Mouse (Mus musculus): ENCODE results near the gene Mttp. TPM values are rescaled to one million over a fixed set of nuclear protein-coding genes. Genes with fewer than 3 reads are reported as not detected.
A peak's percentile ranks its signal among the peaks of the same experiment; 100 is the strongest.

The Mttp gene
- polyA plus RNA-seq, 1 experiment from 2014 or later, result 8.4 TPM

DNA sequence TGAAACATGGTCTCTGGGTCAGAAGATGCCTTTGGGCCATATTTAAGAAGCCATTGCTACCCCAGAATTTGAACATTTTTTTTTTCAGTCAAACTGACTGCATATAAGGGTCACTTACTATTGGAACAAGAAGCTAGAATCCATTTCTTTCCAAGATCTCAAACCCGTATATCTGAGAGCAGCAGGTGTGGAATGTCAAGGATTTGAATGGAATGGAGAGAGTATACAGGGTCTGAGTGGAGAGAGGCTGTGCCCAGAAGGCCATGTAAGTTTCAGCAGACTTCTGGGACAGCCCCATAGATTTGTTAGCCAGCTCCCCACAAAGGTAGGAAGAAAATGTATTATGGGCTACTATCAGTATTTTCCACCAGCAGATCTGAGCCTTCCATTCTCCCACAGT is 66.1 kb downstream of the Mttp start:
- H3K27me3 ChIP-seq (replicated peaks), result no peaks in the 10 kb centered on the region
- 37% methylated on average over 1 of the region's 1 CpGs for WGBS
- peaks cover 36% of the 10 kb centered on the region for H3K4me1 ChIP-seq (replicated peaks)
- no peak overlapping the region for H3K4me3 ChIP-seq
- H3K27ac ChIP-seq (ENCODE audit: poor library complexity, severe bottlenecking), result no peak overlapping the region
- no peaks in the 10 kb centered on the region for H3K9me3 ChIP-seq (replicated peaks)
- peaks cover 21% of the 10 kb centered on the region for H3K36me3 ChIP-seq
- H3K4me2 ChIP-seq, result no peak overlapping the region
- ATAC-seq (ENCODE audit: insufficient number of reproducible peaks, low FRiP score), result no peak
- no peak overlapping the region for H3K9ac ChIP-seq

DNA sequence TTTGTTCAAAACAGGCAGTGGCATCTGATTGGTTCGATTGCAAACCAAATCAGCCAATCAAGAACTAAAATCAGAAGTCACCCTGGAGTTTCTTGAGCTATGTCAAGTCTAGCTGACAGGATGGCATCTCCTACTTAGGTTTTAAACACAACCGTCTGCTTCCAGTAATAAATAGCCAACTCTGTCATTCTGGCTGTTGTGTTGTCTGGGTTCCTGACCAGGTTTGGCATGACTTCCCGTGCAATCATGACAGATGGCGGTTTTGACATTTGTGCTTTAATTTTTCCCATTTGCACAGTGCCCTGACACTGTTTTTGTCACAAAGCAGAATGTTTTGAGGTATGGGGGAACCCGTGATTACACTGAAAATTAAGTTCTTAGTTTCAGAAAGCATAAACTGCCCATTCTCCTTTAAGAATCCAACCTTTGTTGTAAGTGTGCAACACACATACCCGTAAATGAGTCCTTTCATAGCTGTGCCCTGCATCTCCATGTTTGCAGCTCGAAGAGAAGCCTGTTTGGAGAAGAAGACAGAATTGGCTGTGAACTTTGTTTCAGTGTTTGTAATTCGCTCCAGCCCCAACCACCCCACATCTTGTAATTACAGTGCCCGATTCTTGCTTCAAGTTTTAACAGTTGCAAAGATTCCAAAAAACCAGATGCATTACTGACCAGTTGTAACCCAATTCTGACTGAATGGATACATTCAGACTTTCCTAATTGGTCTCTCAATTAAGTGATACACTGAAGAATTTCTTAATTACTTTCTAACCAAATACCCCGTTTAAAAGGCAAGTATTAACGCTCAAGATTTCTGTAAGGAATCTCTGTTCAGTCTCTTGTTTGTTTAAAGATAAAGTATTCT is 67.1 kb downstream of the Mttp start:
- WGBS, result 72% methylated on average over 11 of the region's 11 CpGs
- Histone ChIP-seq H3K27ac (ENCODE audit: poor library complexity, severe bottlenecking) (no peak overlapping the region), H3K9me3 (replicated peaks) (no peaks in the 10 kb centered on the region)

DNA sequence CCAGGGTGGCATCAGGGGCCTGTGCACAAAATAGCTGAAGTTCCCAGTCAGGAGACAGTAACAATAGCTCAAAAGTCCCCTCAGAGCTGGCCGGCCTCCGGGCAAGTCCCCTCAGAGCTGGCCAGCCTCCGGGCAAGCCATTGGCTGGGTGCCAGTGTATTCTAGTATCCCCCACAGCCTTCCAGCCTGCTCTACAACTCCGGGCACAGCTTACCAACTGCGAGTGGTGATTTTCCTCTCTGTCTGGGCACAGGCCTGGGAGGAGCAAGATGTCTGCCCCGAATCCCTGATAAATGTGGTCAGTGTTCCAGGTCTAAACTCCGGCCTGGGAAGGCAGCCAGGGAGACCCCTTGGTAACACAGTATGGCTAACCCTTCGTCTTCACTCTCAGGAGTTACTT is 69.6 kb downstream of the Mttp start:
- 46% methylated on average over 8 of the region's 8 CpGs for WGBS
- ATAC-seq (ENCODE audit: insufficient number of reproducible peaks, low FRiP score), result no peak; the same call in 1 of the 2 replicates
- Histone ChIP-seq H3K9ac (no peak overlapping the region), H3K27me3 (replicated peaks) (no peaks in the 10 kb centered on the region), H3K27ac (ENCODE audit: poor library complexity, severe bottlenecking) (0 out of 2 replicates have a peak overlapping the region, but pooled peaks have one; percentile 1), H3K4me2 (peak overlapping the region; percentile 17), H3K9me3 (replicated peaks) (no peaks in the 10 kb centered on the region), H3K4me3 (no peak overlapping the region), H3K36me3 (peaks cover 10% of the 10 kb centered on the region), H3K4me1 (replicated peaks) (peaks cover 33% of the 10 kb centered on the region)

More for the DNA sequence above, 67.1 kb downstream of the Mttp start:
- Histone ChIP-seq H3K4me1 (replicated peaks) (peaks cover 31% of the 10 kb centered on the region), H3K36me3 (peaks cover 21% of the 10 kb centered on the region), H3K4me2 (no peak overlapping the region), H3K27me3 (replicated peaks) (no peaks in the 10 kb centered on the region), H3K9ac (no peak overlapping the region), H3K4me3 (no peak overlapping the region)
- no peak for ATAC-seq (ENCODE audit: insufficient number of reproducible peaks, low FRiP score)

DNA sequence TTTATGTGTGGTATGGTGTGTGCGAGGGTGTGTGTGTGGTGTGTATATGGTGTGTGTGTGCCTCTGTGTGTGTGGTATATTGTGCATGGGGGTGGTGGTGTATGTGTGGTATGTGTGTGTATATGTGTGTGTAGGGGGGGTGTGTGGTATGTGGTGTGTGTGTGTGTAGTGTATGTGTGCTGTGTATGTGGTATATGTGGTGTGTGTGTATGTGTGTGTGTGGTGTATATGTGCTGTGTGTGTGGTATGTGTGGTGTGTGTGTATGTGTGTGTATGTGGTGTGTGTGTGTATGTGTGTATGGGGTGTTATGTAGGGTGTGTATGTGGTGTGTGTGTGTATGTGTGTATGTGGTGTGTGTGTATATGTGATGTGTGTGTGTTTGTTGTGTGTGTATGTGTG is 70.6 kb downstream of the Mttp start:
- H3K4me1 ChIP-seq (replicated peaks), result peaks cover 43% of the 10 kb centered on the region
- H3K4me2 ChIP-seq, result no peak overlapping the region
- H3K27me3 ChIP-seq (replicated peaks), result no peaks in the 10 kb centered on the region
- H3K36me3 ChIP-seq, result peaks cover 6% of the 10 kb centered on the region
- no peak; the same call in 1 of the 2 replicates for ATAC-seq (ENCODE audit: insufficient number of reproducible peaks, low FRiP score)
- WGBS, result 87% methylated on average over 1 of the region's 1 CpGs
- H3K4me3 ChIP-seq, result no peak overlapping the region
- H3K9ac ChIP-seq, result peak overlapping the region; percentile 40
- no peak overlapping the region for H3K27ac ChIP-seq (ENCODE audit: poor library complexity, severe bottlenecking)
- no peaks in the 10 kb centered on the region for H3K9me3 ChIP-seq (replicated peaks)

DNA sequence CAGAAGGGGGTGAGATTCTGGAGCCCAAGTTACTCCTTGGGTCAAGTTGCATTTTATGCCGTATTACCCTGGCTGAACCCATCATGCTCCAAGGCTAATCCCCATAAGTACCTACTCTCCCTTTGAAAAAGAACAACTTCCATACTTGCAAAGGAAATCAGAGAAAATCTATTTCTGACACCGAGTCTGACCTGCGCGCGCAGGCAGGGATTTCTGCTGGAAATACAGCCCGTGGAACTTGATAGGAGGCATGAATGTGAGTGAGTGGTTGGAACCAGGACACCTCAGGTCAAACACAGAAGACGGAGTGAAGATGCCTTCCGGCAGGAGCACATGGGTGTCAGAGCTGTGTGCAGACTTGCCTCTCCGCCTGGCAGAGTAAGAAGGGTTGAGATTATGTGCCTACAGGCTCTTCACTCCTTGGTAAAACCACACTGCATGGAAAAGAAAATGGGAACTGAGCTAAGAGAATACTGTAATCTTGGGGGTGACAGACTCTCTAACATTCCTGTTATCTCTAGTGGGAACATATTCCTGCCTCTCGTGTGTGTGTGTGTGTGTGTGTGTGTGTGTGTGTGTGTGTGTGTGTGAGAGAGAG is 73.2 kb downstream of the Mttp start:
- Histone ChIP-seq H3K4me3 (peak overlapping the region; percentile 36), H3K4me1 (replicated peaks) (peaks cover 54% of the 10 kb centered on the region), H3K9me3 (replicated peaks) (no peaks in the 10 kb centered on the region), H3K27ac (ENCODE audit: poor library complexity, severe bottlenecking) (peak overlapping the region; percentile 14; the same call in 1 of the 2 replicates), H3K36me3 (no peaks in the 10 kb centered on the region), H3K27me3 (replicated peaks) (no peaks in the 10 kb centered on the region), H3K9ac (peak overlapping the region; percentile 57), H3K4me2 (peak overlapping the region; percentile 66)
- no peak for ATAC-seq (ENCODE audit: insufficient number of reproducible peaks, low FRiP score)
- WGBS, result 64% methylated on average over 10 of the region's 10 CpGs

DNA sequence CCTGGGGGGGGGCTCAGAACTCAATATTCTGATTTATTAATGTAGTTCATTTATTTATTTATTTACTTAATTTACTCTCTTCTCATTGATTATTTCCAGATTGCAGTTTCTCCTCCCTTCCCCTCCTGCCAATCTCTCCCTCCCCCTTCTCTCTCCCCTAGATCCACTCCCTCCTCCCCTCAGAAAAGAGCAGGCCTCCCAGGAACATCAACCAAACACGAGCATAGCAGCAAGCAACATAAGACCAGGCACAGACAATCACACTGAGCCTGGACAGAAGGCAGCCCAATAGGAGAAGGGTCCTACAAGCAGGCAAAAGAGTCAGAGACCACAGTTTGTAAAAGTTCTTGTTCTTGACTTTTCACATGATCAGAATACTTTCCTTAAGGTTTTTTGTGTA is 73.8 kb downstream of the Mttp start:
- 13% methylated on average over 1 of the region's 1 CpGs for WGBS
- peak overlapping the region; percentile 36 for H3K4me3 ChIP-seq
- H3K4me1 ChIP-seq (replicated peaks), result peaks cover 59% of the 10 kb centered on the region
- H3K4me2 ChIP-seq, result peak overlapping the region; percentile 66
- H3K9me3 ChIP-seq (replicated peaks), result no peaks in the 10 kb centered on the region
- H3K36me3 ChIP-seq, result no peaks in the 10 kb centered on the region
- 0 out of 2 replicates have a peak overlapping the region, but pooled peaks have one; percentile 14 for H3K27ac ChIP-seq (ENCODE audit: poor library complexity, severe bottlenecking)
- H3K27me3 ChIP-seq (replicated peaks), result no peaks in the 10 kb centered on the region
- no peak overlapping the region; the same call in 1 of the 2 replicates for H3K9ac ChIP-seq
- ATAC-seq (ENCODE audit: insufficient number of reproducible peaks, low FRiP score), result no peak

DNA sequence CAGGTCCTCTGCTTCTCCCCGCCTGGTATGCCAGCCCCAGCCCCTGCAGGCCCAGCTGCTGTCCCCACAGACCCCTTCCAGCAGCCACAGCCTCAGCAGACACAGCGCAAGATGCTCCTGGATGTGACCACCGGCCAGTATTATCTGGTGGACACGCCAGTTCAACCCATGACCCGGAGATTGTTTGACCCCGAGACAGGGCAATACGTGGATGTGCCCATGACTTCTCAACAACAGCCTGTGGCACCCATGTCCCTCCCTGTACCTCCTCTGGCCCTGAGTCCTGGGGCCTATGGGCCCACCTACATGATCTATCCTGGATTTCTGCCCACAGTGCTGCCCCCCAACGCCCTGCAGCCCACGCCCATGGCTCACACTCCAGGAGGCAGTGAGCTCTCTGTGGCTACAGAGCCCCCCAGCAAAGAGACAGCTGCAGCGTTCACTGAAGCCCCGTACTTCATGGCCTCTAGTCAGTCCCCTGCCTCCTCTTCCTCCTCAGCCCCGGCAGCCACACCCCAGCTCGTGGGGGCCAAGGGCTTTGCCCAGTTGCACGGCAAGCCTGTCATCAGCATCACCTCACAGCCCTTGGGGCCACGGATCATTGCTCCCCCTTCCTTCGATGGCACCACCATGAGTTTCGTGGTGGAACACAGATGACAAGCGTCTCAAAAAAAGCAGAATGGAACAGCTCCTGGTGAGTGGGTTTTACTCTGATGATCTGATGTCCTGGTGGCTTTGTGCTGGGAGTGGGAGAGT is 74.8 kb downstream of the Mttp start:
- Histone ChIP-seq H3K9ac (peak overlapping the region; percentile 66), H3K36me3 (no peaks in the 10 kb centered on the region), H3K27ac (ENCODE audit: poor library complexity, severe bottlenecking) (peak overlapping the region; percentile 76), H3K4me1 (replicated peaks) (peaks cover 64% of the 10 kb centered on the region), H3K4me3 (peak overlapping the region; percentile 44), H3K27me3 (replicated peaks) (no peaks in the 10 kb centered on the region), H3K9me3 (replicated peaks) (no peaks in the 10 kb centered on the region), H3K4me2 (peak overlapping the region; percentile 68)
- WGBS, result 58% methylated on average over 18 of the region's 18 CpGs
- ATAC-seq (ENCODE audit: insufficient number of reproducible peaks, low FRiP score), result no peak

DNA sequence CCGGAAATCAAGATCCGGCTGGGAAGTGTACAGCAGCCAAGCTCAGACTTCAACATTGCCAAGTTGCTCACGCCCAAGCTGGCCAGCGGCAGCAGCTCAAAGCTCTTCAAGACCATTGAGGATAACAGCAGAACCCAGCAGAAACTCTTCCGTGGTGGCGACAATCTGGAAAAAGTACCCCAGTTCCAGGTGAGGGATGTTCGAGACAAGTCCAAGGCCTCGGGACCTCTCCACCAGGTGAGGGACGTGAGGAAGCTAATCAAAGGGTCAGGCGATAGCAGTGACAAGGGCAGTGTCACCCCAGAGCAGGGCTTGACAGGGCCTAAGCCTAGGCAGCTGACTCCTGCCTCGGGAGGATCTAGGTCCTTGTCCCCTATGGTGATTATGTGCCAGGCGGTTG is 76.7 kb downstream of the Mttp start:
- H3K27me3 ChIP-seq (replicated peaks), result no peaks in the 10 kb centered on the region
- H3K27ac ChIP-seq (ENCODE audit: poor library complexity, severe bottlenecking), result peak overlapping the region; percentile 76; the same call in 1 of the 2 replicates
- H3K9ac ChIP-seq, result peak overlapping the region; percentile 66
- peak overlapping the region; percentile 68 for H3K4me2 ChIP-seq
- WGBS, result 87% methylated on average over 12 of the region's 12 CpGs
- ATAC-seq (ENCODE audit: insufficient number of reproducible peaks, low FRiP score), result no peak
- H3K36me3 ChIP-seq, result no peaks in the 10 kb centered on the region
- H3K4me1 ChIP-seq (replicated peaks), result peaks cover 66% of the 10 kb centered on the region
- H3K9me3 ChIP-seq (replicated peaks), result no peaks in the 10 kb centered on the region
- peak overlapping the region; percentile 44 for H3K4me3 ChIP-seq

DNA sequence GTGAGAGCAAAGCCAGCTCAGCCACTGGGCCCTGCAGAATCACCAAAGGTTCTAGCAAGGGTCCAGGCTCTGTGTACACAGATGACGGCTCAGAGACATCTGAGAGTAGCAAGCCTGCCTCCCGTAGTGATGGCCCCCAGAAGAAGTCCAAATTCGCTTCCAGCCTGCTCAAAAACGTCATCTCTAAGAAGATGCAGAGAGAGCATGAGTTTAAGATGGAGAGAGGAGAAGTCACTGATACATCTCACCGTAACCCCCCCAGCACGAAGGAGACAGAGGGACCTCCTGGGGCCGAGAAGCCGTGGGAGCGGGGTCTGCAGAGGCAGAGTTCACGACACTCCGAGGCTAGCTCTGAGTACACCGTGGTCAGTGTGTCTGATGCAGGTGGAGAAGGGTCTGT is 77.5 kb downstream of the Mttp start, which contains the start of gene Gm5105:
Gene Gm5105, minus strand, starts transcription at position 101 of the 400 bp plus-strand sequence.
- Histone ChIP-seq H3K36me3 (no peaks in the 10 kb centered on the region), H3K27me3 (replicated peaks) (no peaks in the 10 kb centered on the region), H3K9me3 (replicated peaks) (no peaks in the 10 kb centered on the region), H3K27ac (ENCODE audit: poor library complexity, severe bottlenecking) (no peak within 1 kb of the TSS), H3K4me3 (peak within 1 kb of the TSS; percentile 44), H3K4me1 (replicated peaks) (peaks cover 58% of the 10 kb centered on the region), H3K4me2 (peak within 1 kb of the TSS; percentile 68), H3K9ac (peak within 1 kb of the TSS; percentile 73)
- no peak for ATAC-seq (ENCODE audit: insufficient number of reproducible peaks, low FRiP score)
- 91% methylated on average over 12 of the region's 12 CpGs for WGBS

DNA sequence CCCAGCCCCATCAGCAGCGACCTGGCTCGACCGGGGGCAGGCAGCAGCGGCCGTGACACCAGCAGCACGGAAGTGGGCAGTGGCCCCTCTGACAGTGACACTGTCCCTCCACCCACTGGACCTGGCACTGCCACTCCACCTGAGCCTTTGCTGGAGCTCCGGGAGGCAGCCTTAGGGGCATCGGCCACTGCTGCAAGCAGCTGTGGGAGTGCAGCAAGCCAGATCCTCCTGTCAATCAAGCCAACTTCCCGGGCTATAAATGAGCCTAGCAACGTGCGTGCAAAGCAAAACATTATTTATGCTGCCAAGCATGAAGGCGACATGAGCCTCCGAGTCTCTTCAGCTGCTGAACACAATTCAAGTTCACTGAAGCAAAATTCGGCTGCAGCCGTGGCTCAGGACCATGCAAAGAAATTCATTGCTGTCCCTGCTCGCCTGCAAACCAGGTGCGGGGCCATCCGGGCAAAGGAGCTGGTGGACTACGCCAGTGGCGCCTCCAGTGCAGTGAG is 78.4 kb downstream of the Mttp start:
- WGBS, result 75% methylated on average over 20 of the region's 20 CpGs
- Histone ChIP-seq H3K4me2 (peak overlapping the region; percentile 68), H3K9ac (peak overlapping the region; percentile 73), H3K9me3 (replicated peaks) (no peaks in the 10 kb centered on the region), H3K4me3 (peak overlapping the region; percentile 44), H3K4me1 (replicated peaks) (peaks cover 56% of the 10 kb centered on the region), H3K36me3 (no peaks in the 10 kb centered on the region), H3K27me3 (replicated peaks) (no peaks in the 10 kb centered on the region), H3K27ac (ENCODE audit: poor library complexity, severe bottlenecking) (no peak overlapping the region)
- ATAC-seq (ENCODE audit: insufficient number of reproducible peaks, low FRiP score), result no peak

Measured in heart, embryonic 12.5 days (tissue).